Mouse (Mus musculus) lung, embryonic 15.5 days (tissue): ENCODE data around the gene Efnb2. TPM values are rescaled to one million over a fixed set of nuclear protein-coding genes. Genes with fewer than 3 reads are reported as not detected.
A peak's percentile ranks its signal among the peaks of the same experiment; 100 is the strongest.

Experiments
- ATAC-seq: fragments of 200-750 bp; cut with Nextera tagmentation; 2 replicates; pipeline ENCODE4 v1.8.0; 2017; ENCODE audit warnings: moderate number of reproducible peaks, borderline replicate concordance; ENCODE audit not compliant: low FRiP score, low TSS enrichment; ENCODE audit errors: extremely low read depth
- H3K27ac ChIP-seq: fragments of 300-500 bp; sonication (generic); 2 replicates; pipeline ENCODE4 v1.5.1; 2015; ENCODE audit warnings: moderate library complexity, mild to moderate bottlenecking, inconsistent platforms
- H3K27me3 ChIP-seq: fragments of 300-500 bp; sonication (generic); 2 replicates; pipeline ENCODE4 v1.6.1; 2015; ENCODE audit warnings: inconsistent platforms
- H3K36me3 ChIP-seq: fragments of 300-500 bp; sonication (generic); 2 replicates; pipeline ENCODE4 v1.6.1; 2015; ENCODE audit warnings: inconsistent platforms
- H3K4me1 ChIP-seq: fragments of 300-500 bp; sonication (generic); 2 replicates; pipeline ENCODE4 v1.6.1; 2015; ENCODE audit warnings: inconsistent platforms
- H3K4me2 ChIP-seq: fragments of 300-500 bp; sonication (generic); 2 replicates; pipeline ENCODE4 v1.6.1; 2015; ENCODE audit warnings: inconsistent platforms, mild to moderate bottlenecking, moderate library complexity
- H3K4me3 ChIP-seq: fragments of 300-500 bp; sonication (generic); 2 replicates; pipeline ENCODE4 v1.5.1; 2015; ENCODE audit warnings: mild to moderate bottlenecking, inconsistent platforms
- H3K9ac ChIP-seq: fragments of 300-500 bp; sonication (generic); 2 replicates; pipeline ENCODE4 v1.6.1; 2015; ENCODE audit warnings: inconsistent platforms
- H3K9me3 ChIP-seq: fragments of 300-500 bp; sonication (generic); 2 replicates; pipeline ENCODE4 v1.6.1; 2016; ENCODE audit warnings: inconsistent platforms
- WGBS: fragments of 180-500 bp; shearing (Covaris S2); methylation state at CpG from one replicate; pipeline ENCODE4 v1.1.7; 2015; 5-methylcytosine and 5-hydroxymethylcytosine counted together
- polyA plus RNA-seq: library from polyadenylated mRNA; unstranded; fragments of >200 nt; fragmentation: Nextera tagmentation; extraction: Ambion mirVana; gene quantifications from 2 replicates; pipeline ENCODE4 v1.2.1, GENCODE M21; 2015

Gene Efnb2
- polyA plus RNA-seq, 1 experiment from 2014 or later: 25.7 TPM

DNA sequence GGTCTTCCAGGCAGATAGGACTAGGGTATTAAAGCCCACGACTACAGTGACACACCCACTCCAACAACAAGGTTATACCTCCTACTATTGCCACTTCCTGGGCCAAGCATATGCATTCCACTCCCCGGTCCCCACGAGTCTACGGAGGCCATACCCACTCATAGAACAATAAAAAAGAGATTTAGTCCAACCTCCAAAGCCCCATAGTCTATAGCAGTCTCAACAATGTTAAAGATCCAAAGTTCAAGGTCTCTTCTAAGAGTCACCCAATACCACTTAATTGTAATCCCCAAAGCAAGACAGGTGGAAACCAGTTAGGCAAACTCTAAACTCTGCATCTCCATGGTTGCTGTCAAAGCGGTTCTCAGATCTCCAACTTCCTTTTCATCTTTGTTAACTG, 13.8 kb upstream of the Efnb2 start:
- Histone ChIP-seq H3K4me2 (no peak overlapping the region), H3K4me3 (no peak overlapping the region), H3K9ac (no peak overlapping the region), H3K27ac (no peak overlapping the region), H3K9me3 (no peaks in the 10 kb centered on the region), H3K36me3 (peaks cover 62% of the 10 kb centered on the region), H3K4me1 (no peaks in the 10 kb centered on the region), H3K27me3 (no peaks in the 10 kb centered on the region)
- no peak for ATAC-seq
- 81% methylated on average over 5 of the region's 5 CpGs for WGBS

DNA sequence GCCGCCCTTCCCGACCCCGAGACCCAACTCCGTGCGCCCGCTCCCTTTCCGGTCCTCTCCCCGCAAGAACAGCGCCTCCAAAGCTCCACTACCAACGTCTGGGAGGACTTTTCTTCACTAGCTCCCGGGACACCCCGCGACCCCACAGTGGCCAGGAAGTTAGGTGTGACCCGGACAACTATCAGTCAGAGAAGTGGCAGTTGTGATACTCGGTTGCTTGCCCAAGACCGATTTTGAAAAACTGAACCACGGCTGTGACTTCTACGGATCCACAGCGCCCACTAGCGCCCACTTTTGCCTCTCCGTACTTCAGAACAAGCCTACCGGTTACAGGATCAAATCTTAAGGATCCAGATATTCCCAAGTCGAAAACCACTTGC, 707 bp upstream of the Efnb2 start:
- Histone ChIP-seq H3K4me1 (peaks cover 22% of the 10 kb centered on the region), H3K27ac (peak overlapping the region; percentile 91), H3K27me3 (no peaks in the 10 kb centered on the region), H3K9ac (peak overlapping the region; percentile 54), H3K4me3 (peak overlapping the region; percentile 96), H3K9me3 (no peaks in the 10 kb centered on the region), H3K36me3 (peaks cover 13% of the 10 kb centered on the region), H3K4me2 (peak overlapping the region; percentile 89)
- under 1% methylated on average over 23 of the region's 23 CpGs for WGBS
- ATAC-seq: peak; percentile 8; the same call in 1 of the 2 replicates

DNA sequence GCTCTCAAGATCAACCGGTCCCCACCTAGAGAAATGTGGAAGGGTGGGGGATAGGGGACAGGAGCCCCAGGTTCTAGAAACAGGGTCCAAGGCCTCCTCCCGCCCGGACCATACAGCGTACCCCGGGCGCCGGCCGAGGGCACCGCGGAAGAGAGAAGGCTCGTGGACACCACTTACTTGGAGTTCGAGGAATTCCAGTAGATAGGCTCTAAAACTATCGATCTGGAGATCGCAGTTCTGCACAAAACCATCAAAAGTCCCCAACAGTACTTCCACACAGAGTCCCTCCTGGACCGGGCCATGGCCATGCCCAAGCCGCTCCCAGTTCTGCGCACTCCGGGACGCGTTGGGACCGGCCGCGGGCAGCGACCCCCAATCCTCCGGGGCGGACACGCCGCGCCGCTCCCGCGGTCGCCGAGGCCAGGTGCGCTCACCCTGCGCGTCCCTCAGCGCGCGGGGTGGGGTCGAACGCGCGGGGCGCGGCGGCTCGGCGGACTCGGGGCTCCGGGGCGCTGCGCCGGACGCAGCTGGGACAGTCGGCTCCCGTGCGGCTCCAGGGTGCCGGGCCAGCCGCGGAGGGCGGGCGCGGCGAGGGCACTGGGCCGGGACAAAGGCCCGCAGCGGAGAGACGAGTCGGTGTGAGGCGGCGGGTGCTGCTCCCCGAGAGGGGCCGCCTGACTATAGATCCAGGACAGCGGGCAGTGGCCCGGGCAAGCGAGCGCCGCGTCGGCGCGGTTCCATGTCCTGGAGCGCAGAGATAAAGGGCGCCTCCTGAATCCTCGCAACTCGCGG, 539 bp downstream of the Efnb2 start:
- Histone ChIP-seq H3K27ac (peak overlapping the region; percentile 84), H3K9me3 (no peaks in the 10 kb centered on the region), H3K27me3 (no peaks in the 10 kb centered on the region), H3K9ac (peak overlapping the region; percentile 96), H3K4me2 (peak overlapping the region; percentile 89), H3K36me3 (0 out of 2 replicates have a peak, but pooled peaks cover 6% of the 10 kb centered on the region), H3K4me1 (peaks cover 32% of the 10 kb centered on the region), H3K4me3 (peak overlapping the region; percentile 96)
- 0% methylated on average over 84 of the region's 88 CpGs for WGBS
- ATAC-seq: peak; percentile 29

DNA sequence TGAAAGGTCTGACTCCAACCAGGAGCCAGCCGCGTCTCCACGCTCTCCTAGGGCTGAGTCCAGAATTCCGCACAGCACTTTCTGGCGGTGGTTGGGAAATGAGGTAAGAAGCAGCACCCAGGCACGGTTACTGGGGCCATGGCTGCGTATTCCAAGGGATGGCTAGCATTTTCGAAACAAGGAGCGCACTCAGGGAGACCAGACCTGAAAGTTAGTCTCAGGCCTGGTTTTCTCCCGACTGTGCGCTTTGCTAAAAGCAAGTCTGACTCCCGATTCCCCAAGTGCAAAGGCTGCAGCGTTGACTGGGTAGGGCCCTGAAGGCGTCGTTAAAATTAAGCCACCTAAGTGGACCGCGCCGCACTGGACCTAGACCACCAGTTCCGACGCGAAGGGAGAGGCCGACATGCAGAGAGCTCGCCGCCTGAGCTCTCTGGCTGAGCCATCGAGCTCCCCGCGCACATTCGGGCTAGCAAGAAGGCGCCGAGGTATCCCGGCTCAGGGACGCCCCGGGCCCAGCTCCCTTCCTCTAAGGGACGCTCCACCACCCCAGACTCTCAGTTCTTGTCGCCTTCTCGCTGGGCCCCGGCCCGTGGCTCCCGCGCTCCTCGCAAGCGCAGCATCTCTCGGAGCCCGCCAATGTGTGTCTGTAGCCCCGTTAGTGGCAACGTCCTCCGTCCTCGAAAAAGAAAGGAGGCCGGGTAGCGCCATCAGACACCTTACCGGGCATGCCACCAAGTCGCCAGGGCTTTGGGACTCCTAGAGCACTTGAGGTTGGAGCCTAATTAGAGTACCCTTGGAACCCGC, 1.3 kb downstream of the Efnb2 start:
- Histone ChIP-seq H3K9ac (peak overlapping the region; percentile 96), H3K27me3 (no peaks in the 10 kb centered on the region), H3K9me3 (no peaks in the 10 kb centered on the region), H3K4me3 (peak overlapping the region; percentile 96), H3K27ac (peak overlapping the region; percentile 84), H3K36me3 (0 out of 2 replicates have a peak, but pooled peaks cover 3% of the 10 kb centered on the region), H3K4me1 (peaks cover 38% of the 10 kb centered on the region), H3K4me2 (peak overlapping the region; percentile 89)
- no peak for ATAC-seq
- under 1% methylated on average over 53 of the region's 53 CpGs for WGBS

DNA sequence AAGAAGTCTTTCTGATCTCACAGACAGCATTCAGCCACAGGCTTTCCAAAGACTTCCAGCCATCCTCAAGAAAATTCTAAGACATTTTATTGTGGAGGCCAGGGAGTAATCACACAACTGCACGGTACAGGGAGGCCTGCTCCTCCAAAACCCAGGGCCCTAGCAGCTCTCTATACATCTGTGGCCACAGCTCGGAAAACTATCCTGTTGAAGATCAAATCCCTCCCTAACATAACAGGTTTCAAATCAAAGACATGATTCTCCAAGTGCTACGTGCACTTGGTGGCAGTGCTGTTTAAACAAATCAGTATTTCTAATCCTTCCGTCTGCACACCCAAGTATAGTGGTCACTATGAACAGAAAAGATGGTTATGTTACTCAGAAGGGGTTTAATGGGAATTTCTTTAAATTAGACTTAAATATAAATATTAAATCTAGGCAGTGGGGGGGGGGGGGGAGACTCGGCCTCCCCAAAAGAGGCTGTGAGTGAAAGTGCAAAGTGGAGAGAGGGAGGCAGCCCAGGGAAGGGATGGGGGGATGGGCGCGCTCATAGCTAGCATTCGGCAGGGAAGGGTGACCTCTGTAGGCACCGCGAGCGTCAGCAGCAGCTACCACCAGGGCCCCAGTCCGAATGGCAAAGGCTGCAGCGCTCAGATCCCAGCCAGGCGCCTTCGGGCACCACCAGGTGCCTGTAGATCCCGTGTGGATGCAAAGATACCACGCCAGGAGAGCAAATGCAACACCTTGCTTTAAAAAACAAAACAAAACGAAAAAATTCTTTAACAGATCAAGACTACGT, 2.4 kb downstream of the Efnb2 start:
- WGBS: 3% methylated on average over 19 of the region's 19 CpGs
- peak; percentile 64; the same call in 1 of the 2 replicates for ATAC-seq
- Histone ChIP-seq H3K27me3 (no peaks in the 10 kb centered on the region), H3K9ac (peak overlapping the region; percentile 96), H3K4me1 (peaks cover 48% of the 10 kb centered on the region), H3K9me3 (no peaks in the 10 kb centered on the region), H3K4me2 (peak overlapping the region; percentile 89), H3K36me3 (no peaks in the 10 kb centered on the region), H3K27ac (peak overlapping the region; percentile 84), H3K4me3 (peak overlapping the region; percentile 96)

DNA sequence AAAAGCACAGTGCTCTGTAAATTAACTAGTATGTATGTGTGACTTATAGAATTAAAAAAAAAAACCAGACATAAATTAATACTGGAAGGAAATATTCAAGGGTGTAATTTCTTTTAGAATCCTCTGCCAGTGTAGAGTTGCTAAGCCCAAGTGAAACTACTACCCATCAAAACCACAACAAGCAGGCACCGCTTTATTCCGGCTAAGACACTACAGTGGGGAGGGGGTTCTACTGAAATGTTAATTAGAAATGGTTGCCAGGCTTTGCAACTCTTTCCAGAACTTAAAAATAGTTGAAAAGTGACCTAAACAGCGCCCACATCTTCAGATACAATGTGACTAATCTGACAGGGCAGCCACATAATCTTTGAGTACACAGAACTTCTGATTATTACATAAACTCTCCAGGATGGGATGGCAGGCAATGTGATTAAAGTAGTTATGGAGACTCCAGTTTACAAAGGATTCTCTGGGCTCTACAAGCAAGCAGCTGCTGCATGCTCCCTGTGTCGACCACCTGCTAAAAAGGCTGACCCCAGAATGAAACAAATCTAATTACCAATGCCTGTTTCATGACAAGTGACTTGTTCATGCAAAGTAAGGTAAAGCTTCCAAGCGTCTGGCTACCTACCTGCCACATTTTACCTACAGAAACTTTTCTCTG, 3.2 kb downstream of the Efnb2 start:
- WGBS: 41% methylated on average over 5 of the region's 5 CpGs
- Histone ChIP-seq H3K27ac (no peak overlapping the region; the same call in 1 of the 2 replicates), H3K36me3 (no peaks in the 10 kb centered on the region), H3K9me3 (no peaks in the 10 kb centered on the region), H3K9ac (peak overlapping the region; percentile 96), H3K4me1 (peaks cover 50% of the 10 kb centered on the region), H3K27me3 (no peaks in the 10 kb centered on the region), H3K4me3 (peak overlapping the region; percentile 96), H3K4me2 (peak overlapping the region; percentile 89)
- ATAC-seq: no peak

DNA sequence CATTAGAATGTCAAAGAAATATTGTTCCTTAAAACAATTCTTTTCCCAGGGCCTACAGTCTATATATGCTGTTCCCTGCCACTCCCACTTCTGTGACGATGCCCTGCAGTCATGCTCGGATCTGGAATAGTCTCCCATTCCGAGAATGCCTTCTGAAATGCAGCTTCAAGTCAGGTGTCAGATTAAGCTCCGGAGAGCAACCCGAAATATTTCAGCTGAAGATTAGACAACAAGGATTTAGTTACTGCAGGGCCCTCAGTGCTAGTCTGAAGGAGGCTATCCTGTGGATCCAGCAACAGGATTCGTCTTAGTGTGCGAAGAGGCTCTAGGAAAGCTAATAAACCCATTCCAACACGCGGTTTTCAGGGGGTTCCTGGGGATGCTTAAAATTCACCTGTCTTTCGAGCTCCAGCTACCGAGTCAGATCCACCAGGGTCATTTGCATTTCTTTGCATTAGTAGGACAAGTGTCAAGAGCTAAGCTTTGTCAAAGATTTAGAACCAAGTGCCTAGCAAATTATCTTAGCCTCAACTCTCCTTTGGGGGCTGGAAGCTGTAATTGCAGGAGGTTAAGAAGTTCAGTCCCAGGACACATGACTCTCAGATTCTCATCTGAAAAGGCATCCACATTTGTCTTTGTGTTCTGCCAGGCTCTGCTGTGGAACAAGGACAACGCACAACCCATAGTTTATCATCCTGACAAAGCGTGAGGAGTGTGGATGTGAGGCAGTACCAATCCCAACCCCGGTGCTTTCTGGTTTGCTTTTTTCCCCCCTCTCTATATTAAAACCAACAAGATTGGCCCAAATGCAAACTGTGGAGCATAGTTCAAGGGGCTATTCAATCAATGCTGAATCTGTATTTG, 4.2 kb downstream of the Efnb2 start:
- Histone ChIP-seq H3K27me3 (no peaks in the 10 kb centered on the region), H3K4me1 (peaks cover 48% of the 10 kb centered on the region), H3K9me3 (no peaks in the 10 kb centered on the region), H3K4me2 (peak overlapping the region; percentile 89), H3K9ac (peak overlapping the region; percentile 20), H3K4me3 (peak overlapping the region; percentile 96), H3K27ac (no peak overlapping the region), H3K36me3 (no peaks in the 10 kb centered on the region)
- ATAC-seq: no peak
- WGBS: 31% methylated on average over 14 of the region's 14 CpGs

DNA sequence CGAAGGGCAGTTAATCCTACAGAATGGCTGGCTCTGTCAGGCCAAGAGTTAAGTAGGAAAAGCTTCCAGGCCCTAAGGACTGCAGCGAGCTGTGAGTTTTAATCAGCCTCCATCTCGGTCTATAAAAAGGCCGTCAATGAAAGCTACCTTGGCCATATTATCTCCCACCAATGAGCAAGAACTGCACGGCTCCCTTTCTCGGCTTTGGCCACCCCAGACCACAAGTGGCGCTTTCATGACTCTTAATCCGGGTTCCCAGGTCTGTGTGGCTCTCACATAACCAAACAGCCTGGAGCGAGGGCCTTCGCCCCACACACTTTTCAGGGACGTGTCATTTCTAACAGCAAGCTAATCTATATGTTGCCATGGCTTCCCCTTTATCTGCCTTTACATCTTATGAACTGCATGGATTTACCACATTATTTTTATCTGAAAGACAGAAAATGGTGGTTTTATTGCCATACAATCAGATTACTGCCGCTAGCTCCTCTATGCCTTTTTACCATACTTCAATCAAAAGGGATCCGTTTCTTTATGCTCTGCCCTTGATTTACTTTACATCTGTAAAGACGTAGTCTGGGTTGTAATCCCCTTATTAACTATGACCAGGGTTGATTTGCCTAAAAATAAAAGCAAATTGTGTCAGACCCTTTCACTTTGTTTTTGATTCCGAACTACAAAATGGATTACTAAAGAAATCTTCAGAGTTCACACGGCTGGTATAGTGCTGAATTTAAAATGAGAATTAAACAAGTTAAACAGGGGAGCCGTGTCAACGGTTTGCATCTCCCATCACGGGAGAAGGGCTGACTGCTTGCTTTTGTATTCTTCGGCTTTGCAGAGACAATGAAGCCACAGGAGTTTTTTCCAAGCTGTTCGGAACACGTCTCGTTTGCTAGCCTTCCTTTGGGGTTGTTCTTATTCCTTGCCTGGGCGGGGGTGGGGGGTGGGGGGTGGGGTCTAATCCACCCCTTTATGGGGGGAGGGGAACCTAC, 5.4 kb downstream of the Efnb2 start:
- H3K9ac ChIP-seq: no peak overlapping the region

DNA sequence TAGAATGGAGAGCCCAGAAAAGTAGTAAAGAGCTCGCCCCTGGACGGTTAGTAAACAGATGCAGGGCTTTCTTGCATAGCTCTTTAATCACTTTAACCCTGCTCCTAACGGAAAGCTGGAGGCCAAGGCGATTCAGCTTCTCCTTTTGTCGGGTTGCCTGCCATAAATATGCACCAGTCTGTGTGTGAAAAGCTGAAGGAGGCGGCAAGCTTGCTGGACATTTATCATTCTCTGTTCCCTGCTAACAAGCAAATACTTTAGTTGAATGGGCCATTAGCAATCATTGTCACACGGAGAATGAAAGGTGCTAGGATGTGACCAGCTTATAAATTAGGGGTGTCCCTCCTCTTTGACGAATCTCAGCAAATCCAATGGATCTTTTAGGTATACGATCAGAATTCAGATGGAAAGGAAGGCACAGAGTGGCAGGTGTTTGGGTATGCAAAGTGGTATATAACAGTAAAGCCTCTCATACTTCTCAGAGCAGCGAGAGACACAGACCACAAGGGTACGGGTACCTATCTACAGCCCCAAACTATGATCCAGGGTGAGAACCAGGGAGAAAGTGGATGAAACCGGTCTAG, 7.0 kb downstream of the Efnb2 start:
- no peak for ATAC-seq
- Histone ChIP-seq H3K36me3 (no peaks in the 10 kb centered on the region), H3K4me1 (peaks cover 74% of the 10 kb centered on the region), H3K9ac (no peak overlapping the region), H3K4me2 (peak overlapping the region; percentile 11), H3K27me3 (no peaks in the 10 kb centered on the region), H3K9me3 (no peaks in the 10 kb centered on the region), H3K27ac (no peak overlapping the region), H3K4me3 (no peak overlapping the region)
- 41% methylated on average over 12 of the region's 12 CpGs for WGBS

More for the DNA sequence above, 5.4 kb downstream of the Efnb2 start:
- H3K27me3 ChIP-seq: no peaks in the 10 kb centered on the region
- peak overlapping the region; percentile 89 for H3K4me2 ChIP-seq
- H3K27ac ChIP-seq: no peak overlapping the region
- no peaks in the 10 kb centered on the region for H3K36me3 ChIP-seq
- WGBS: 49% methylated on average over 24 of the region's 24 CpGs
- no peak for ATAC-seq
- H3K9me3 ChIP-seq: no peaks in the 10 kb centered on the region
- peak overlapping the region; percentile 96 for H3K4me3 ChIP-seq
- H3K4me1 ChIP-seq: peaks cover 57% of the 10 kb centered on the region
